Mouse (Mus musculus): ENCODE measurements around the gene Ascl4.

DNA sequence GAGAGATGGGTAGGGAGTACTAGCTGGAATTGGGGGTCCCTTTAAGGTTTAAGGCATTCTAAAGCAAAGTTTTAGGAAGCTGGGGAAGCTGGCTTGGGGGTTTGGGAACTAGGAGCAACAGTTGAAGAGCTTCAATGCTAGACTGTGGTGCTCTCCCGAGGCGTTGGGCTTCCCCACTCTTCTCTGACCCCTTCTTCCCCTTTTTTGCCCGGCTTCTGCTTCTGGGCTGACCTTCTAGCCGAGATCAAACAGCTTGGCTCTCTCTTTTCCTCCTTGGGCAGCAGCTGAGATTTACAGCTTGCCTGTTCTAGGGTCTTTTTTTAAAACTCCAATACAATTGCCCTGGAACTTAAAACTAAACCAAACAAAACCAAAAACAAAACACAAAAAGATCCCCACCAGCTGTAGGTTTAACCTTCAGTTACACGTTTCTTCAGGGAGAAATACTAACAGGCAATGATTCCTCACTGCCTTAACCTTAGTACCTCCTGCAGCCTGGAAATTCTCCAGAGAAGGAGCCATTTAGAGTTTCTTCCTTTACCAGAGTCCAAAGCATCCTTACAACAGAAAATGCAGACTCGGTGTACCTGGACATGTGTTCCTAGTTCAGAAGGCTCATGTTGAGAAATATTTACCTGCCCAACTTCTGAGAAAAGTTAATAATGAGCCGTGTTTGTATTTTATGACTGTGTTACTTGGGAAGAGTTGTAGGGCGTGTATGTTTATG, 42.6 kb downstream of the Ascl4 start:
- no peak for TF ChIP-seq CTCF (IDR thresholded peaks at IDR 0.05; ENCODE audit: low read depth)
- TF ChIP-seq EP300 (IDR thresholded peaks at IDR 0.05; ENCODE audit: low read depth) = no peak
